Mouse (Mus musculus): ENCODE measurements around the gene Cstad.

- no peak for TF ChIP-seq POLR2A (IDR thresholded peaks at IDR 0.05; ENCODE audit: low read depth, low read length)
- TF ChIP-seq CTCF (IDR thresholded peaks at IDR 0.05; ENCODE audit: extremely low read depth, insufficient read length, insufficient replicate concordance, low read depth, low read length): no peak
Measured at GRCm38 (mm10) chr2:30593636-30594310, 1.1 kb upstream of the Cstad start.
